Mouse (Mus musculus): ENCODE data around the gene Shprh. TPM values are rescaled to one million over a fixed set of nuclear protein-coding genes. Genes with fewer than 3 reads are reported as not detected.

Shprh gene
- polyA plus RNA-seq (2012; rRNA removed), result 11.0 and 14.7 TPM in 2 replicates

DNA sequence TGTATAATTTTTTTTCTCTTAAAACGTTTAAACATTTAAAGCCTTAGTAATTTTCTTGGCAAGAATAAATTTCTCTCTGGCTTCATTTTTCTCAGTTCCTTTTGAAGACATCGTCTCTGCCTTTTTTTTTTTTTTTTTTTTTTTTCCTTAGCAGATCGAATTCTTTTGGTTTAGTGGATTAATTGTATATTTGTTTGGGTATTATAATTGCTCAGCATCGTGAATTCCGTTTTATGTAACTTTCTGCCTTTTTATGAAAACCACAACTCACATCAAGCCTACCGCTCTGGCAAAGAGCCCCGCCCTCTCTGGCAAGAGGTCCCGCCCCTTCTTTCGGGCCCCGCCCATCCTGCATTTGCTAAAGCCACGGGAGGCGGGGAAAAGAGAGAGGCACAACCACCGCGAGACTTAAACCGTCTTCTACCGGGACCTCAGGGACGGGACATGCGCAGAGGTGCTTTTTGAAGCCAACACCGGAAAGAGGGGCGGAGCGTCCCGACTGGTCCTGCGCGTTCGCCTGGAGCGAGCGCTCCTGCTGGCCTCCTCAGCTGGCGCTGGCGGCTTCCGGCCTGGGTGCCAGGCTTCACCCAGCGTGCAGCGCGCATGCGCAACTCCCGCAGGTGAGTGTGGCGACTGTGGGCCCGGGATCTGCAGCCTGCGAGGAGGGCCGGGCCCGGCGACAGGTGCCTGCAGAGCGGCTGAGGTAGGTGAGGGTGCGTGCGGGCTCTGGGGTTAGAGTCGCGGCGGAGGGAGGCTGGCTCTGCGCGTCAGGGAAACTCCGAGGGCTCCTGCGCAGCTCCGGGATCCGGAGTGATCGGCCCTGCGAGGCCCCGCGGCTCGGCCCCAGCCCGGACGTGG lies at the start of gene Shprh:
Shprh (plus strand) TSS at position 544 of the 858 bp plus-strand sequence.

Other genes with a start within 250 kb of the Shprh start
- gene Grm1, start 67.1 kb upstream of the Shprh start, polyA plus RNA-seq (2012; rRNA removed), result 0.16 and 0.54 TPM in 2 replicates
- 17.4 and 22.0 TPM in 2 replicates for gene Fbxo30, start 131.9 kb downstream of the Shprh start, polyA plus RNA-seq (2012; rRNA removed)
- 2.4 and 2.6 TPM in 2 replicates for gene Epm2a, start 194.0 kb downstream of the Shprh start, polyA plus RNA-seq (2012; rRNA removed)

All from central nervous system, embryonic 11.5 days (tissue).